Mouse (Mus musculus) forebrain, embryonic 16.5 days (tissue): ENCODE measurements around the gene Clic6. TPM values are rescaled to one million over a fixed set of nuclear protein-coding genes. Genes with fewer than 3 reads are reported as not detected.

ENCODE experiments used
- ATAC-seq: fragments of 200-750 bp; cut with Nextera tagmentation; 2 replicates; pipeline ENCODE4 v1.8.0; 2017; ENCODE audit warnings: mild to moderate bottlenecking, moderate library complexity
- H3K27ac ChIP-seq: fragments of 300-500 bp; sonication (generic); 2 replicates; pipeline ENCODE4 v1.5.1; 2014; ENCODE audit warnings: low read length, control low read depth
- H3K27me3 ChIP-seq: fragments of 300-500 bp; sonication (generic); replicated peaks from 2 replicates; pipeline ENCODE4 v1.6.1; 2014; ENCODE audit warnings: low read length; ENCODE audit not compliant: control insufficient read depth, insufficient read depth
- H3K36me3 ChIP-seq: fragments of 300-500 bp; sonication (generic); 2 replicates; pipeline ENCODE4 v1.6.1; 2014; ENCODE audit not compliant: control insufficient read depth, insufficient read depth
- H3K4me1 ChIP-seq: fragments of 300-500 bp; sonication (generic); replicated peaks from 2 replicates; pipeline ENCODE4 v1.6.1; 2014; ENCODE audit warnings: low read length; ENCODE audit not compliant: control insufficient read depth, insufficient read depth
- H3K4me2 ChIP-seq: fragments of 300-500 bp; sonication (generic); 2 replicates; pipeline ENCODE4 v1.6.1; 2014; ENCODE audit warnings: mild to moderate bottlenecking, low read length, control low read depth
- H3K4me3 ChIP-seq: fragments of 300-500 bp; sonication (generic); replicated peaks from 2 replicates; pipeline ENCODE4 v1.5.1; 2014; ENCODE audit warnings: mild to moderate bottlenecking, low read length, control low read depth
- H3K9ac ChIP-seq: fragments of 300-500 bp; sonication (generic); replicated peaks from 2 replicates; pipeline ENCODE4 v1.6.1; 2014; ENCODE audit warnings: low read depth, low read length, control low read depth
- H3K9me3 ChIP-seq: fragments of 300-500 bp; sonication (generic); 2 replicates; pipeline ENCODE4 v1.6.1; 2016; ENCODE audit warnings: low read length; ENCODE audit not compliant: control insufficient read depth
- WGBS: fragments of 180-500 bp; shearing (Covaris S2); extraction: QIAGEN DNeasy Blood & Tissue Kit; methylation state at CpG from one replicate; pipeline ENCODE4 v1.1.7; 2014; 5-methylcytosine and 5-hydroxymethylcytosine counted together
- polyA plus RNA-seq: library from polyadenylated mRNA; unstranded; fragments of >200 nt; fragmentation: Nextera tagmentation; extraction: Ambion mirVana; gene quantifications from 2 replicates; pipeline ENCODE4 v1.2.1, GENCODE M21; 2015

Clic6 gene
- polyA plus RNA-seq, 1 experiment from 2014 or later = 3.3 TPM

GRCm38 (mm10) chr16:92487489-92487888 is 2.0 kb downstream of the Clic6 start:
- ATAC-seq = no peak
- Histone ChIP-seq H3K4me3 (no peak overlapping the region), H3K27me3 (0 out of 2 replicates have a peak, but pooled peaks cover 2% of the 10 kb centered on the region), H3K4me2 (no peak overlapping the region), H3K36me3 (no peaks in the 10 kb centered on the region), H3K4me1 (no peaks in the 10 kb centered on the region), H3K9ac (no peak overlapping the region), H3K9me3 (no peaks in the 10 kb centered on the region), H3K27ac (no peak overlapping the region)
- 61% methylated on average over 4 of the region's 4 CpGs for WGBS

GRCm38 (mm10) chr16:92488456-92488855 is 2.9 kb downstream of the Clic6 start:
- no peak overlapping the region for H3K27ac ChIP-seq
- H3K27me3 ChIP-seq = 0 out of 2 replicates have a peak, but pooled peaks cover 2% of the 10 kb centered on the region
- WGBS = 90% methylated on average over 5 of the region's 5 CpGs
- ATAC-seq = no peak
- H3K4me2 ChIP-seq = no peak overlapping the region
- no peak overlapping the region for H3K9ac ChIP-seq
- H3K9me3 ChIP-seq = no peaks in the 10 kb centered on the region
- H3K4me3 ChIP-seq = no peak overlapping the region
- H3K4me1 ChIP-seq = no peaks in the 10 kb centered on the region
- H3K36me3 ChIP-seq = no peaks in the 10 kb centered on the region

- 0 out of 2 replicates have a peak, but pooled peaks cover 2% of the 10 kb centered on the region for H3K27me3 ChIP-seq
- H3K4me3 ChIP-seq = no peak overlapping the region
- H3K27ac ChIP-seq = no peak overlapping the region
- no peak overlapping the region for H3K9ac ChIP-seq
- H3K9me3 ChIP-seq = no peaks in the 10 kb centered on the region
- ATAC-seq = no peak
- 79% methylated on average over 9 of the region's 9 CpGs for WGBS
- no peaks in the 10 kb centered on the region for H3K36me3 ChIP-seq
- H3K4me2 ChIP-seq = no peak overlapping the region
- no peaks in the 10 kb centered on the region for H3K4me1 ChIP-seq
These were observed 3.8 kb downstream of the Clic6 start for GRCm38 (mm10) chr16:92489356-92489755.

- H3K27me3 ChIP-seq = peaks cover 41% of the 10 kb centered on the region
- H3K4me1 ChIP-seq = peaks cover 16% of the 10 kb centered on the region
- no peaks in the 10 kb centered on the region; the same call in 1 of the 2 replicates for H3K9me3 ChIP-seq
- WGBS = 6% methylated on average over 26 of the region's 26 CpGs
- H3K4me2 ChIP-seq = peak overlapping the region; percentile 84
- H3K27ac ChIP-seq = no peak overlapping the region
- no peaks in the 10 kb centered on the region for H3K36me3 ChIP-seq
- ATAC-seq = no peak
- peak overlapping the region; percentile 58 for H3K9ac ChIP-seq
- peak overlapping the region; percentile 50 for H3K4me3 ChIP-seq
These were observed 12.5 kb downstream of the Clic6 start for GRCm38 (mm10) chr16:92497851-92498588.

GRCm38 (mm10) chr16:92498589-92498981 is 13.0 kb downstream of the Clic6 start:
- H3K4me2 ChIP-seq = peak overlapping the region; percentile 84
- H3K27ac ChIP-seq = no peak overlapping the region
- under 1% methylated on average over 34 of the region's 34 CpGs for WGBS
- no peaks in the 10 kb centered on the region for H3K36me3 ChIP-seq
- peak overlapping the region; percentile 50 for H3K4me3 ChIP-seq
- H3K9me3 ChIP-seq = no peaks in the 10 kb centered on the region; the same call in 1 of the 2 replicates
- H3K9ac ChIP-seq = peak overlapping the region; percentile 58
- ATAC-seq = peak; percentile 15; the same call in 1 of the 2 replicates
- peaks cover 16% of the 10 kb centered on the region for H3K4me1 ChIP-seq
- H3K27me3 ChIP-seq = peaks cover 41% of the 10 kb centered on the region

- Histone ChIP-seq H3K27ac (no peak overlapping the region), H3K27me3 (peaks cover 41% of the 10 kb centered on the region), H3K4me1 (peaks cover 16% of the 10 kb centered on the region), H3K4me3 (peak overlapping the region; percentile 50), H3K9ac (no peak overlapping the region; the same call in 1 of the 2 replicates), H3K9me3 (no peaks in the 10 kb centered on the region; the same call in 1 of the 2 replicates), H3K36me3 (no peaks in the 10 kb centered on the region), H3K4me2 (peak overlapping the region; percentile 84)
- ATAC-seq = no peak
- 22% methylated on average over 15 of the region's 15 CpGs for WGBS
These were observed 13.8 kb downstream of the Clic6 start for GRCm38 (mm10) chr16:92499324-92499723.

GRCm38 (mm10) chr16:92500534-92500933 is 15.0 kb downstream of the Clic6 start:
- Histone ChIP-seq H3K4me1 (peaks cover 16% of the 10 kb centered on the region), H3K27me3 (peaks cover 40% of the 10 kb centered on the region), H3K27ac (no peak overlapping the region), H3K4me3 (no peak overlapping the region), H3K36me3 (no peaks in the 10 kb centered on the region), H3K9ac (no peak overlapping the region), H3K4me2 (no peak overlapping the region), H3K9me3 (no peaks in the 10 kb centered on the region; the same call in 1 of the 2 replicates)
- WGBS = 80% methylated on average over 8 of the region's 8 CpGs
- ATAC-seq = no peak

GRCm38 (mm10) chr16:92503105-92503504 is 17.6 kb downstream of the Clic6 start:
- no peak overlapping the region for H3K27ac ChIP-seq
- no peak overlapping the region for H3K9ac ChIP-seq
- no peak overlapping the region for H3K4me3 ChIP-seq
- no peak for ATAC-seq
- whole genome bisulfite sequencing = 82% methylated on average over 5 of the region's 5 CpGs
- no peaks in the 10 kb centered on the region for H3K36me3 ChIP-seq
- H3K27me3 ChIP-seq = peaks cover 30% of the 10 kb centered on the region
- H3K4me2 ChIP-seq = no peak overlapping the region
- H3K9me3 ChIP-seq = no peaks in the 10 kb centered on the region
- peaks cover 10% of the 10 kb centered on the region for H3K4me1 ChIP-seq

- Histone ChIP-seq H3K27ac (no peak overlapping the region), H3K36me3 (no peaks in the 10 kb centered on the region), H3K4me1 (peaks cover 16% of the 10 kb centered on the region), H3K27me3 (no peaks in the 10 kb centered on the region), H3K9ac (no peak overlapping the region), H3K4me2 (no peak overlapping the region), H3K9me3 (no peaks in the 10 kb centered on the region), H3K4me3 (no peak overlapping the region)
- 89% methylated on average over 4 of the region's 4 CpGs for WGBS
- ATAC-seq = no peak
These were observed 22.0 kb downstream of the Clic6 start for GRCm38 (mm10) chr16:92507573-92507972.
